Mouse (Mus musculus): ENCODE data around the gene Ube2l6. TPM values are rescaled to one million over a fixed set of nuclear protein-coding genes. Genes with fewer than 3 reads are reported as not detected.

The Ube2l6 gene
- total RNA-seq, 1 experiment from 2014 or later, result 43.8 TPM

Other genes with a start within 250 kb of the Ube2l6 start
- gene Ctnnd1, start 148.1 kb upstream of the Ube2l6 start, total RNA-seq (2017), result 7.9 to 20.7 TPM (median 8.5 TPM) in 3 replicates
- gene Btbd18, start 139.7 kb upstream of the Ube2l6 start, total RNA-seq (2017), result not detected in 3 replicates
- gene Selenoh, start 128.1 kb upstream of the Ube2l6 start, total RNA-seq (2017), result 34.9 to 47.7 TPM (median 37.5 TPM) in 3 replicates
- gene Gm28635, start 120.8 kb upstream of the Ube2l6 start, total RNA-seq (2017), result 4.1 TPM in 1 of 3 replicates, not detected in the others
- gene Med19, start 120.4 kb upstream of the Ube2l6 start, total RNA-seq (2017), result 10.5 to 19.9 TPM (median 11.5 TPM) in 3 replicates
- gene Tmx2, start 119.7 kb upstream of the Ube2l6 start, total RNA-seq (2017), result 20.9 to 31.5 TPM (median 22.4 TPM) in 3 replicates
- gene Zdhhc5, start 83.6 kb upstream of the Ube2l6 start, total RNA-seq (2017), result 22.4 to 46.2 TPM (median 25.7 TPM) in 3 replicates
- 29.1 to 46.4 TPM (median 29.3 TPM) in 3 replicates for gene Clp1, start 71.5 kb upstream of the Ube2l6 start, total RNA-seq (2017)
- not detected in 3 replicates for gene Ypel4, start 64.8 kb upstream of the Ube2l6 start, total RNA-seq (2017)
- not detected in 3 replicates for gene Gm19426, start 55.2 kb upstream of the Ube2l6 start, total RNA-seq (2017)
- not detected in 3 replicates for gene Serping1, start 23.4 kb upstream of the Ube2l6 start, total RNA-seq (2017)
- not detected in 3 replicates for gene Smtnl1, start 23.8 kb downstream of the Ube2l6 start, total RNA-seq (2017)
- 11.3 to 21.0 TPM (median 16.2 TPM) in 3 replicates for gene Timm10, start 28.2 kb downstream of the Ube2l6 start, total RNA-seq (2017)
- gene Slc43a1, start 40.0 kb downstream of the Ube2l6 start, total RNA-seq (2017), result 0.29 to 0.32 TPM in 2 of 3 replicates, not detected in the other
- gene Rtn4rl2, start 87.9 kb downstream of the Ube2l6 start, total RNA-seq (2017), result not detected in 3 replicates
- gene Slc43a3, start 137.8 kb downstream of the Ube2l6 start, total RNA-seq (2017), result 4.1 to 5.3 TPM (median 4.8 TPM) in 3 replicates
- gene Prg2, start 181.6 kb downstream of the Ube2l6 start, total RNA-seq (2017), result 1.2 to 3.6 TPM in 2 of 3 replicates, not detected in the other
- gene Prg3, start 189.4 kb downstream of the Ube2l6 start, total RNA-seq (2017), result not detected in 3 replicates
- gene Ssrp1, start 238.4 kb downstream of the Ube2l6 start, total RNA-seq (2017), result 113 to 215 TPM (median 119 TPM) in 3 replicates
- gene P2rx3, start 238.6 kb downstream of the Ube2l6 start, total RNA-seq (2017), result 0.29 TPM in 1 of 3 replicates, not detected in the others
- 7.1 to 18.7 TPM (median 10.0 TPM) in 3 replicates for gene Tnks1bp1, start 249.2 kb downstream of the Ube2l6 start, total RNA-seq (2017)

Measured in monocyte, adult 5-6 weeks (primary cell).